Mouse (Mus musculus) thymus, adult 18-20 months (tissue): ENCODE measurements at regions not wholly inside any gene's neighbourhood (a gene's known extent, or its start where the extent isn't known, plus 50 kb on each side); places are given as distances from the start of the nearest gene placed in this dataset.

Experiments
- DNase-seq, 2 experiments: peaks; one replicate each; pipeline ENCODE4 v3.0.0; 2022; ENCODE audit warnings: mixed read lengths in 2 of 2

DNA sequence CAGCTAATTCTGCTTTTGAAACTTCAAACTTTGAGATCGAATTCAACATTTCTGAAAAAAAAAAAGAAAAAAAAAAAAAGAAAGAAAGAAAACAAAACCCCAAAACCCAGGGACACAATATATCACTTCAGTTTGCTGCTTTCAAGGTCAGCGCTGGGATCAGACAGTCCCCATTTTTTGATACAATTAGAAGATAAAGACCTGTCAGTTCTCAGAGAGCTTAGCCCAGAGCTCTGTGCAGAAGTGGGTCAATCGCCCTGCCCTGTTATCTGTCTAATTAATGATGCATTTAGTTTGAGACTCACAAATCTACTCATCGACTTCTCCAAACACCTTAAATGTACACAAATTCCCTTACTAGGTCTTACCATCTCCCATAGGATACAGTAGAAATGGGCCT, 249.2 kb downstream of the Ptprc start:
- DNase-seq = no peak

- no peak for DNase-seq
These were observed 251.4 kb downstream of the Ptprc start for GRCm38 (mm10) chr1:137924156-137924555.

GRCm38 (mm10) chr1:137923705-137924104, 251.8 kb downstream of the Ptprc start:
- no peak for DNase-seq

DNA sequence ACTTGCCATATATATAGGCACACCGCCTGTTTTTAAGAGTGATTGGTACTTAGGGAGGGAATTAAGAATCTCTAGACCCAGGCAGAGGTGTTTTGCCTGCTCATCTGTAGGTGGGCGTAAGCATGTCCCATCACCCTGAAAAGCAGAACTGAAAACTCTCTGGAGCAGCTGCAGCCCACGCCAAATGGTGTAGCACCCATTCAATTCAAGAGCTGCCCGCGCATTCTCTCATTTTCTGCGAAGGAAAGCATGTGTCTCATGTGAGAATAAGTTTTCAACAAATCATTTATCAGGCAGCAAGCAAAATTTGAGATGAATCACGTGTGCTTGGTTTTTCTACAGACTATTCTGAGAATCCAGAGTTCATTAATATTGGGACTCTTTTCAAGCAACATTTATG, 252.7 kb downstream of the Ptprc start:
- no peak for DNase-seq

DNA sequence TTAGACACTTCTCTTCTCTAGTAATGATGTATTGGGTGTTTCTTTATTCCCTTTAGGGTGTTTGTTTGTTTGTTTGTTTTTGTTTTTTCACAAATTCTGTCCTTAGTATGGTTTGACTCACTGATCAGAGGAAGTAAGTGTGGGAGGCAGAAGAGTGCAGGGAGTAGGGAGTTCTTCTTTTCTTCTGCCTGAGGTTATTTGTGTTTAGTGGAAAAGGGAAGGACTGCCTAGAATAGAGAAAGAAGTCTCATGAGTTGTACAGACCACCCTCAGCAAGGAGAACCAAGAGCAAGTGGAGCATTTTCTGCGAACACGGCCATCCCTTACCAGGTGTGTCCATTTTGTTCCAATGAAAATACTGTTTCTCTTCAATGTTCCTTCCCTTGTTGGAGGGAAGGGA, 253.9 kb downstream of the Ptprc start:
- no peak for DNase-seq

DNA sequence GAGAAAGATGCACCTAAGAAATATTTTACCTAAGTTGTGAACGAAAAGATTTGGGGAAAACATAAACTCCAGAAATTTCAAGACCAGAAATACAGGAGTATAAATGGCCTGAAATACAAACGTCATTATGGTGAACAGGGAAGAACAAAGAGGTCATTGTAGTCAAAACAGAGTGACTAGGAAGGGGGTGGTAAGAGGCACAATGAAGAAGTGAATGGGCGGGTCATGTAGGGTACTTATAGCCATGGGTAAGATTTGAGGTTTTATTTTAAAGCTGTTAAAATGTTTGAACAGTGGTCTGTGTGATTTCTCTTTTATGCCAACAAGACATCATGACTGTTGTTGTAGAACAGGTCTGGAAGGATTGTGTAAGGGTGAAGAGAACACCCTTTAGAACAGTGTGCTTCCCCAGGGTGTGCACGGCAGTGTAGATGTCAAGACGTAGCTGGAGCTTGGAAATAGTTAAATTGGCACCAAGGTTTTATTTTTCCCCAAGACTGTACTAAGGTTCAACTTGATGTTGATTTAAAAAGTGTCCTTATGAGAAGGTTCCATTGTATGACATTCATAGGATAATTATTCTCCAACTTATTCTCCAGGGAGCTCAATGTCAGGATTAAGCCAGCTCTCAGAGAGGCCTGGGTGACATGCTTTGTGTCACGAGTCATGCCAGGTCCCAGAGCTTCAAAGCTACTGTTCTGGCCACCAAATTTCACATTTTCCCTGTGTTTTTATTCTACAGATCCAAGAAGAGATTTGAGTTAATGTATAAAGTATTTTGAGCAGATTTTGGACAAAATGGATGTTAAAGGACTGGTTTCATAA, 255.6 kb downstream of the Ptprc start:
- DNase-seq = no peak

GRCm38 (mm10) chr1:137917449-137917848, 258.1 kb downstream of the Ptprc start:
- DNase-seq = peak in 1 of 2 experiments; percentile 25

DNA sequence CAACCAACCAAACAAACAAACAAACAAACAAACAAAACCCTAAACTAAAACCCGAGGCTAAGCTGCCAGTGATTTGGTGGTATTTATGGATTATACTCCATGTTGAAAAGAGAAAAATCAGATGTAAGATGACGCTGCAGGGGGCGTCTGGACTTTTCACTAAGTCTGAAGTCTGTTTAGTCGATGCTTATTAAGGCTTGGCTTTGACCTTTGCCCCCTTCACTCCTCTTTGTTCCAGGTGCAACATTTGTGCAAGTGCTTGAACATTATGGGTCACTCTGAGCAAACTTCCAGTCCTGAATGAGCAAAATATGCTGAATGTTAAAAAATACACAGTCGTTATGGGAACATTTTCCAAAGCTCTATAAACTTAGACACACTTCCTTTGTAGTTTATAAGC, 268.6 kb downstream of the Ptprc start:
- DNase-seq = no peak

DNA sequence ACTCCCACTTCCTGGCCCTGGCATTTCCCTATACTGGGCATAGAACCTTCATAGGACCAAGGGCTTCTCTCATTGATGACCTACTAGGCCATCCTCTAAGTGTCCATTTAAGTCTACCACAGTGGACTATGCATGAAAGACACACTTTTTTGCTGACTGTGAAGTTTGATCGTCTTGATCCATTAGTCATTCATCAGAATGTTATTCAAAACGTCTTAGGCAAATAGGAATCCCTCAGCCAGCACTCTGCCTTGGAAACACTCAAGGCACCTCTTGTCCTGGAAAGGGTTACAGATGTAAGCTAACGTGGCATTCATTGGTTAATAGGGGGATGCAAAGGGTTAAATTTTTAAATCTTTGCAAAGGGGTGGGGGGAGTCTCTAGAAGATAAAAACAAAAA, 269.0 kb downstream of the Ptprc start:
- no peak for DNase-seq

DNA sequence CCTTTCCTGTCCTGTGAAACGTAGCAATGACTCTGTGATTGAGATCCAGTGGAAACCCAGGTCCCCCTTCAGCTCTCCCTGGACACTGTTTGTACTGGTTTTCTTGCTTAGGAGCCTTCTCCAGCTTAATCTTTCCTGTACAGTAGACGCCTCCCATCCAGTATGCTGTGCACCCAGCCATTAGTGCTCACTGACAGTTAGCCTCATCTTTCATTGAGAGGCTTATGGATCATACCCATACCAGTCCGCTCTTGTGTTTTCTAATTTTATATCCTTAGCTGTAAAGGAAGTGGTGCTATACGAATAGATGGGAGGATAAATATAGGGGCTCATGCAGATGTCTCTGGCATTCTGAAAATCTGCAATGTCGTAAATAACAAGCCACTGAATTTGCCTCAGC, 269.9 kb downstream of the Ptprc start:
- DNase-seq = no peak

DNA sequence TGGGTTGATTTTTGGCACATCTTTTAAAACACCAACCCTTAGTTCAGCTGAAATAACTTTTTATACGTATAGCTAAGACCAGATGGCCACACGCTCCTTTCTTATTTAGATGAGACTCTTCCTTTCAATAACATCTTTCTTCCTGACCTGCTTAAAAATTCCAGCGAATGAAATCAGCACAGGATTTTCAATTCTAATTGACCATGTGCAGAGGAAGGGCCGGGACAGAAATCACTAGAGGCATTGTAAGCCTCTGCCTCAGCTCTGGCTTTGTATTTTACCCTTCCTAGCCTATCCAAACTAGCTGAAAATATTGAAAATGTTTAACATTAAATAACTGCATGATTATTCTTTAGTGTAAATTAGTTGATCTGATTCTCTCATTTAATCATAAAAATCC, 272.2 kb downstream of the Ptprc start:
- DNase-seq = no peak

- DNase-seq = no peak
These were observed 272.6 kb downstream of the Ptprc start for GRCm38 (mm10) chr1:137902859-137903258.

GRCm38 (mm10) chr1:137901996-137902395, 273.5 kb downstream of the Ptprc start:
- no peak for DNase-seq

DNA sequence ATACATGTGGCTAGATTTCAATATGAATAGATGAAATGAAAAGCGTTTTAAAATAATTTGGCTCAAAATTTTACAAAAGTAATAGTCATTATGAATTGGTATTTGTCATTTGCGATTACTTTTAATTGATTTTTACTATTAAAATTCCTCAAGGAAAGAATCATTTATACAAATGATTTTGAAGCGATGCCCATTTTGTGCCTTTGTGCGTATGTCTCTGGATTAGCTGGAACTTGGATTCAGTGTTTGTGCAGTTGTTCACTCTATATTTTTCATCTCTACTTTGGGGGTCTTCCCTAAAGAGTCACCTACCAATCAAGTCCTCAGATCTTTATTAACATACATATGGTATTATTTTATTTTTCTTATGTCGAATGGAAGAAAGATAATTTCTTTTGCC, 274.3 kb downstream of the Ptprc start:
- DNase-seq = no peak

- peak in 1 of 2 experiments; percentile 61 for DNase-seq
These were observed 274.9 kb downstream of the Ptprc start for GRCm38 (mm10) chr1:137900621-137901071.

DNA sequence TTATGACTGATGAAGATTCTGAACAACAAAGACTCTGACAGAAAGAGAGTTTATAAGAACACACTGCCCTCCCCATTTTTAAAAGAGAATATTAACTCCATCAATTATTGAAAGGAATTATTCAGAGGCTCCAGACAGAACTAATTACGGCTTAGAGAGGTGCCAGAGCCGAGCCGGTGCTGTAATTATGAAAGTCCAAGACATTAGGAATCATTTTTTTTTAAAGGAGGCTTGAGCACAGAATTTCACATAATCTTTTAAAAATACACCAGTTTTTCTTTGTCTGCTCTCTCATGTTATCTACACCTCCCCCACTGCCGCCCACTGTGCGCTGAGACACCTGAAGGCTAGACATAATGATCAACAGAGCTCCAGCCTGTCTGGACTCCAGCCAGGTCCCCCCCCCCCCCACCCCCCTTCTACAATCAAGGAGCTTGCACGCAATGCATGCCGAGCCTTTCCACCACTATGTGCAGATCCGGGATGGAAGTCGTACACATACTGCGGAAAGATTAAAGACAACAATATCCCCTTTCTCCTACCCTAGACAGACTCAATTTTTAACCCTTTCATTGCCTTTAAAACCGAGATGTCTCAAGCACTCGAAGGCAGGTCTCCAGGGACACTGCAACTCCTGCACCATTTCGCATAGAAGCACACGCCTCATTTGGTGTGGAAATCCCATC, 275.4 kb downstream of the Ptprc start:
- peak in 1 of 2 experiments; percentile 46 for DNase-seq

- no peak for DNase-seq
These were observed 276.2 kb downstream of the Ptprc start for GRCm38 (mm10) chr1:137899305-137899704.

DNA sequence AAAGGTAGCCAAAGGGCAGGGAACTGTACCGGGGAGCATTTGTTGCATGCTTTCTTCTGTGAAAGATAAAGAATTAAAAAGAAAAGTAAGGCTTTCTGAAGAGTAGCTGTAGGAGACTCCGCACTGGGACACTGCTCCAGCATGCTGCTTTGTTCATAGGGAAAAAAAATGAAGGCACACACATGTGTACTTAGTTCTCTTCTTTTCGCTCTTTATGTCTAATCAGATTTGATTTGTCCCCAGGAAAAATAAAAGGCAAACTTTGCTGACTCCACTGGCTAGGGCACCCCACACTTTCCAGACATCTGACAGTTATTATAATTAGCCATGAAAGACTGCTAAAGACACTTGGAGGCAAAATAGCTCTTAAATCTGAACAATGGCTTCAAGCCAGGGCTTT, 276.6 kb downstream of the Ptprc start:
- DNase-seq = no peak

DNA sequence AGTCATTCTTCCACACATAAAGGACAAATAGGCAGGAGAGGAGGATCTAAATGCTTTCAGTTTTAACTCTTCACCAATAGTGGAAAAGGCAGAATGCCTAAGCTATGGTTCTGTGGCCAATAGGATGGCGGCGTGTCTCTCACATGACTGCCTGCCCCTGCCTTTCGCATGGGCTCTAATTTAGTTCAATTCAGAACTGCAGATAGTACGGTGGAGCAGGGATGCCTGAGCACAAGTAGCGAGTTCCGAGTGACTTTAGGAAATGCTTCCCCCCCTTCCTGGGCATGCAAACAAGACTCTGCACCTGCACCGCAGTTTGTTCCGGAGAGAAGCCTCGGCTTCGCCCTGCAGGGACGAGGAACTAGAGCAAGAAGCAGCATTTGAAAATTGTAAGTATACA, 277.1 kb downstream of the Ptprc start:
- DNase-seq = peak; percentile 88 to 94

DNA sequence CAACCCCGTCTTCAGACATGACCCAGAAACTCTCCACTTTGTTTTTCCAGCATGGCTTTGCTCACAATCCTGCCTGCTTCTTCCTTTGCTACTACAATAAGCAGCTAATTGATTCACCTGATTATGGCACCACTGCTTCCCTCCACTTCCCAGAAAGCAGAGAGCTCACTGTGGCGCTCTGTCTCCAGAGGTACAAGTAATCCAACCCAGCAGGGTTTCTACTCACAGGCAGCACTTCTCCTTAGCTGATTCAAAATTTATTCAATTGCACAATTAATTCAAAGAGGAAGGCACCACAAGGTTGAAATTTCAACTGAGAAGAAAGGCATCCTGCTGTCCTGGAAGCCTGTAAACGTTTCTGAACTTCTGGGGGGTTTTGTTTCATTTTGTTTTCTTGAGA, 293.9 kb downstream of the Ptprc start:
- DNase-seq = no peak

DNA sequence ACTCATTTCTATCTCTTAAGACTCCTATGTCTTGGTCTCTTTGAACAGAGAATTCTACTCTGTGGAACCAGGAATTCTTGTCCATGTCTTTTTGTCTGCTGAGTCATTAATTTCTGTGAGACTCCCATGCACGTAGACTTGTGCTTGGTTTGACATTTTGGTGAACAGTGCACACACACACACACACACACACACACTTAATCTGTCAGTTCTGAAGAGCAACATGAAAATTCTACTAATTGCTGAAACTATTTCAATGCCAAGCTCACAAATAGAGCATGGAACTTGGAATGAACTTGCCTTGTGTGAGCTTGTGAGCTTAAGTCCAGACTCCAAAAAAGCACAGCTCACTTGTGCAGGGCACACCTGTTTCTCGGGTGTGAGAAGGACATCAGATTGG, 301.1 kb downstream of the Ptprc start:
- DNase-seq = no peak

DNA sequence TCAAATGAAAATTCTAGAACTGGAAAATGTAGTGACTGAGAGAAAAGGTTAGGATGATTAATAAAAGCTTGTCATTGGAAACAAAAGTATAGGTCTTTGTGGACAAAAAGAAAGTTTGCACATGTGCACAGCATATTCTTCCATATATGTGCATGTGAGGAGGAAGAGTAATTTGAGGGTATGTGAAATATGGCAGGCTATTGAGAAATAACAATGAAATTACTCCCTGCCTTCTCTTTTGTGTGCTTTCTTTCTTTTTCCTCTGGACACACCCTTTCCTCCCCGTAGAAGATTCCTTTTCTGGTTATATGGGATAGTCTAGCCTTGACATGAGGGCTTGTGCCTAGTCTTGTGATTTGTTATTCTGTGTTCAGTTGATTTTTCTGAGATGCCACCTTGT, 301.9 kb downstream of the Ptprc start:
- no peak for DNase-seq

DNA sequence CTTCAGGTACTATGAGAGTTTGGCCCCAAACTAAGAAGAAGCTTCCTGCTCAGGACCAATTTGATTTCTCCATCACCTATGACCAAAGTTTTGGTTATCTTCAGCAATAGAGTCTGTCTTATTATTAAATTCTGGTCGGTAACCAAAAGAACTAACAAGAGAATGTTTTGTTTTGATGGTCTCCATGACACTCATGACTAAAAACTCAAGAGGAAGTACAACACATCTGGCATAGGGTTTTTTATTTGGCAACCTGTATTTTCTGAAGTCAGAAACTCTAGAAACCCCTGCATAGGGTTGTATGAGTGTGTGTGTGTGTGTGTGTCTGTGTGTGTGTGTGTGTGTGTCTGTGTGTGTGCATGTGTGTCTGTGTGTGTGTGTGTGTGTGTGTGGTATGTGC, 310.5 kb downstream of the Ptprc start:
- DNase-seq = no peak

DNA sequence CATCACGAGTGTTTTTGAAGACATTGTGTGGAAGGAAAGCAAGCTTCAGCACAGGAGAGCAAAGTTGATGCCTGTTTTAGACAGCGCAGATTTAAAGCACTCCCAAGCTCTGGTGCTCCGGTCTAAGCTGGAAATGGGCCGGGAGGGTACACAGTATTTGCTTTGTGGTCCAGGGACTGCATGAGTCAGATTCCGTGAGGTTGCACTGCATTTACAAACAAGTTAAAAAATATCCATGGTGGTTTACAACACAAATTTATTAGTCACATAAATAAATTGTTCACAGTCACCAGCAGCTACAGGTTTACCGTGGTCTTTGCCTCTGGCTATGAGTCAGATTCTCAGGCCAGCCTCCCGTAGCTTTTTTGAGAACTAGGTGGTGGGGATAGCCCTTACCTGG, 312.0 kb downstream of the Ptprc start:
- no peak for DNase-seq
